Mouse (Mus musculus) neural tube, embryonic 14.5 days (tissue): ENCODE measurements around the gene Tet1. TPM values are rescaled to one million over a fixed set of nuclear protein-coding genes. Genes with fewer than 3 reads are reported as not detected.

Source experiments
- ATAC-seq: fragments of 200-750 bp; cut with Nextera tagmentation; 2 replicates; pipeline ENCODE4 v1.8.0; 2017; ENCODE audit warnings: low read depth, mild to moderate bottlenecking, moderate TSS enrichment, moderate library complexity
- H3K27ac ChIP-seq: fragments of 300-500 bp; sonication (generic); 2 replicates; pipeline ENCODE4 v1.5.1; 2014; ENCODE audit warnings: low read depth, mild to moderate bottlenecking, control low read depth, low read length, moderate library complexity, mixed read lengths
- H3K27me3 ChIP-seq: fragments of 300-500 bp; sonication (generic); 2 replicates; pipeline ENCODE4 v1.6.1; 2014; ENCODE audit warnings: low read length; ENCODE audit not compliant: control insufficient read depth, insufficient read depth
- H3K36me3 ChIP-seq: fragments of 300-500 bp; sonication (generic); 2 replicates; pipeline ENCODE4 v1.6.1; 2014; ENCODE audit warnings: low read length, mixed read lengths; ENCODE audit not compliant: control insufficient read depth, insufficient read depth
- H3K4me1 ChIP-seq: fragments of 300-500 bp; sonication (generic); 2 replicates; pipeline ENCODE4 v1.6.1; 2014; ENCODE audit warnings: low read length; ENCODE audit not compliant: control insufficient read depth, insufficient read depth
- H3K4me2 ChIP-seq: fragments of 300-500 bp; sonication (generic); 2 replicates; pipeline ENCODE4 v1.6.1; 2014; ENCODE audit warnings: mild to moderate bottlenecking, low read depth, low read length, control low read depth
- H3K4me3 ChIP-seq: fragments of 300-500 bp; sonication (generic); 2 replicates; pipeline ENCODE4 v1.5.1; 2014; ENCODE audit warnings: low read depth, low read length, control low read depth, mixed read lengths
- H3K9ac ChIP-seq: fragments of 300-500 bp; sonication (generic); replicated peaks from 2 replicates; pipeline ENCODE4 v1.6.1; 2014; ENCODE audit warnings: low read depth, mild to moderate bottlenecking, control low read depth, low read length, mixed read lengths
- H3K9me3 ChIP-seq: fragments of 300-500 bp; sonication (generic); 2 replicates; pipeline ENCODE4 v1.6.1; 2016; ENCODE audit warnings: low read length; ENCODE audit not compliant: control insufficient read depth
- WGBS: fragments of 180-500 bp; shearing (Covaris S2); extraction: QIAGEN DNeasy Blood & Tissue Kit; methylation state at CpG from one replicate; pipeline ENCODE4 v1.1.7; 2014; 5-methylcytosine and 5-hydroxymethylcytosine counted together
- polyA plus RNA-seq: library from polyadenylated mRNA; unstranded; fragments of >200 nt; fragmentation: Nextera tagmentation; extraction: Ambion mirVana; gene quantifications from 2 replicates; pipeline ENCODE4 v1.2.1, GENCODE M21; 2014

Tet1 gene
- polyA plus RNA-seq, 1 experiment from 2014 or later: 47.9 TPM

DNA sequence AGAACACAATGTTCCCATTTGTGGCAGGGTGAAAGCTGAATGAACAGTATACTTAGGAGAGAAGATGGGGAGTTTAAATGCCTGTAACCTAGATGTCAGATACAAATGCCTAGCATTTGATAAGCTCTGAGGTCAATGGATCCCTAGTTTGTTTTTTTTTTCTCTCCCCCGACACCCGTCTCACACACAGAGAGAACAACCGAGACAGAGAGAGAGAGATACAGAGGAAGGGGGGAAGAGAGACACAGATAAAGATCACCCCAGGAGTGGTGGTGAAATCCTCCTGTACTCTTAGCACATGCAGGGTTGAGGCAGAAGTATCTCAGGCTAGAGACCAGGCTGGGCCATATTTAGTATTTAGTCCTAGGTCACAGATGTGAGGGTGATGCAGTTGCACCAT, 10.2 kb upstream of the Tet1 start:
- Histone ChIP-seq H3K4me1 (no peaks in the 10 kb centered on the region; the same call in 1 of the 2 replicates), H3K9me3 (no peaks in the 10 kb centered on the region), H3K4me3 (no peak overlapping the region), H3K27ac (no peak overlapping the region), H3K9ac (no peak overlapping the region), H3K36me3 (no peaks in the 10 kb centered on the region), H3K4me2 (no peak overlapping the region), H3K27me3 (no peaks in the 10 kb centered on the region)
- no peak for ATAC-seq
- 84% methylated on average over 3 of the region's 3 CpGs for WGBS

DNA sequence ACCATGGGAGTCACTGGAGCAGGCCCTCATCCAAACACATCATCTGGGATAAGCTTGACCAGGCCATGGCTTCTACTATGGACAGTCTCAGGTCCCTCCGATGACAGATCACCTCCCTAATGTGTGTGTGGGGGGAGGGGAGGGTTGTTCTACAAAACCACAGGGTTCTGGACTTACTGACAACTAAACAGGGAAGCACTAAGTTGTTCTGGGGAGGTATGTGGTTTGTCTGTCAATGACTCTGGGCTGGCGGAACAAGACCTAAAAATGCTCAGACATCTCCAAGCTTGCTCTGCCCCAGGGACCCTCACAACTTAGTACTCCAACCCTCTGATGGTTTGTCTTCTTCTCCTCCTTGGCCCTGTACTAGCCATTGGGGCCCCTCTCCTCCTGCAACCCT, 2.3 kb upstream of the Tet1 start:
- ATAC-seq: no peak
- H3K36me3 ChIP-seq: no peaks in the 10 kb centered on the region
- no peak overlapping the region for H3K27ac ChIP-seq
- no peaks in the 10 kb centered on the region for H3K27me3 ChIP-seq
- no peak overlapping the region for H3K9ac ChIP-seq
- H3K4me3 ChIP-seq: no peak overlapping the region
- 97% methylated on average over 2 of the region's 2 CpGs for WGBS
- H3K4me1 ChIP-seq: no peaks in the 10 kb centered on the region
- no peaks in the 10 kb centered on the region for H3K9me3 ChIP-seq
- H3K4me2 ChIP-seq: no peak overlapping the region

DNA sequence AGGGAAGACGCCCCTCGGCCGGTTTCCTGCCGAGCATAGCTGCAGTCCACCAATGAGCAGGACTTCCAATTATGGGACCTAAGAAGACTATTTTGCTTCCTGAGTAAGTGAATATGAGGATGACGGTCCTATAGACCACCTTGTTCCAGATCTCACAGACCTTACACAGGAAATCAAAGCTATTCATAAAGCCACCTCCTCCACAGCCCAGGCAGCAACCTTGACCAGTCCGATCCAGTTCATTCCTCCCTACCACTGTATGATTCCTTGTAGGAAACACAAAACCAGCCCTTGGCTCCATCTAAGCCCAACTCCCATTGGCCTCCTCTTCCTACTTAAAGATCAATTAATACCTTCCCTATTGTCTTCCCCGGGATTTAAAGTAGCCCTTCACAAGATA, 2.5 kb downstream of the Tet1 start:
- Histone ChIP-seq H3K36me3 (no peaks in the 10 kb centered on the region), H3K4me1 (no peaks in the 10 kb centered on the region), H3K4me2 (no peak overlapping the region), H3K27me3 (no peaks in the 10 kb centered on the region), H3K9me3 (no peaks in the 10 kb centered on the region), H3K9ac (no peak overlapping the region), H3K4me3 (no peak overlapping the region), H3K27ac (no peak overlapping the region)
- 92% methylated on average over 7 of the region's 7 CpGs for WGBS
- no peak for ATAC-seq

DNA sequence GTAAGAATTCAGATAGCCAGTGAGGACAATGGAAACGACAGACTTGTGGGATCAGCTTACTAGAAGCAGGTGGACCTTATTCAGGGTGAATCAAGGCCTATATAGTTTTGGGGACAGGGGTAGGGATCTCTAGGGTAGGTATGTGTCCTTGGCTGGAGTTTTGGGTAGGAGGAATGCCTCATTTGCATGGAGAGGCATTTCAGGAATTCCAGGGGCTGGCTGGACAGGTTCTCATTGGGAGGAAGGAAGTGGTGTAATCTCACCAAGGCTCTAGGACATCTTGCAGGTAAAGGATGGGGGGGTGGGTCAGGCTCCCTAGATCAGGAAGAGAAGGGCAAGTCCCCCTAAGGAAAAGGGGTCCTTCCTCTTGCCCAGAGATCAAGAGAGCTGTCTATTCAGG, 6.0 kb downstream of the Tet1 start:
- Histone ChIP-seq H3K4me3 (no peak overlapping the region), H3K36me3 (no peaks in the 10 kb centered on the region), H3K27me3 (no peaks in the 10 kb centered on the region), H3K9me3 (no peaks in the 10 kb centered on the region), H3K9ac (no peak overlapping the region), H3K4me2 (no peak overlapping the region), H3K4me1 (no peaks in the 10 kb centered on the region), H3K27ac (no peak overlapping the region)
- ATAC-seq: no peak
- 61% methylated on average over 1 of the region's 1 CpGs for WGBS

DNA sequence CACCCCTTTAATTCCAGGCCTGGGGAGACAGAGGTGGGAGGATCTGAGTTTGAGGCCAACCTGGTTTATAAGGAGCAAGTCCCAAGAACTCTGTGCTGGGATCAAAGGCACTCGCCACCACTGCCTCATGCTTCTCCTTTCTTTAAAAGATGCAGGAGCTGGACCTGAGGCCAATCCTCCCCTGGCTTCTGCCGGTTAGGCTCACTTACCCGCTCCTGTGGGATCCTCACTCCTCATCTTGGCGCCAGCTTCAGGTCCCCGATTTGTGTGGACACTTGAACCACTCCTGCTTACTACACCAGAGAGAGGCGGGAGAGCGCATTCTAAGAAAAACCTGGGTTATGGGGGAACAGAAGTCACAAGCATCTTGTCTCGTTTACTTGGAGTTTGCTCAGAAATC, 7.0 kb downstream of the Tet1 start:
- 51% methylated on average over 8 of the region's 8 CpGs for WGBS
- Histone ChIP-seq H3K9ac (no peak overlapping the region), H3K4me3 (no peak overlapping the region), H3K9me3 (no peaks in the 10 kb centered on the region), H3K4me1 (no peaks in the 10 kb centered on the region), H3K27ac (no peak overlapping the region), H3K36me3 (no peaks in the 10 kb centered on the region), H3K27me3 (no peaks in the 10 kb centered on the region), H3K4me2 (no peak overlapping the region)
- no peak for ATAC-seq

DNA sequence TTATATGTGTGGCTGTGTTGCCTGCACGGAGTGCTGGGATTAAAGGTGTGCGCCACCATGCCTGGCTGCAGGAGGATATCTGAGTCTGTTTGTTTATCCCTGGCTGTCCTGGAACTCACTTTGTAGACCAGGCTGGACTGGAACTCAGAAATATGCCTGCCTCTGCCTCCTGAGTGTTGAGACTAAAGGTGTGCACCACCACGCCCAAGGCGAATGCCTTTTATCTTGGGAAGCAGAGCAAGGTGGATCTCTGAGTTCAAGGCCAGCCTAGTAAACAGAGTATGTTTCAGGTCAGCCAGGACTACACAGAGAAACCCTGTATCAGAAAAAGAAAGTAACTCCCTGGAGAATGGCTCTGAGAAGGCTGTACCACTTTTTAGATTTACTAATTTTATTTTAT, 8.7 kb downstream of the Tet1 start:
- Histone ChIP-seq H3K27ac (no peak overlapping the region), H3K9me3 (no peaks in the 10 kb centered on the region), H3K36me3 (no peaks in the 10 kb centered on the region), H3K9ac (no peak overlapping the region), H3K4me2 (no peak overlapping the region), H3K27me3 (no peaks in the 10 kb centered on the region), H3K4me3 (no peak overlapping the region), H3K4me1 (no peaks in the 10 kb centered on the region)
- no peak for ATAC-seq
- 97% methylated on average over 4 of the region's 4 CpGs for WGBS

DNA sequence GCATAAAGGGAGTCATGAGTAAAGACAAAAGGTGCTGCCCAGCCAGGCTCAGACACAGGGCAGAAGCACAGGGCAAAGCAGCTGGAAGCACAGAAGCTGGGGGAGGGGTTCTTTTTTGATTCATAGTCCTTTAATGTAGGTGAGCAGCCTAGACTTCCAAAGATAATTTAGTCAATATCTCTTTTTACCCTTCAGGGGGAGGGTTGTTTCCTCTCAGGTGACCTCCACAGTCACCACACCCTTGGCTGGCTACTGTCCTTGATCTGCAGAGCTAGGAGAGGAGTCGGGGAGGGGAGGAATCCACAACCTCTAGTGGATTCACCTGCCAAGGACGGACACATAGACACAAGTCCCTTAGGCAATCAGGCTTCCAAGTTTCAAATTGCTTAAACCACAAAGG, 10.7 kb downstream of the Tet1 start:
- H3K4me2 ChIP-seq: no peak overlapping the region
- ATAC-seq: no peak
- H3K9me3 ChIP-seq: no peaks in the 10 kb centered on the region
- no peak overlapping the region for H3K9ac ChIP-seq
- H3K4me1 ChIP-seq: no peaks in the 10 kb centered on the region
- 87% methylated on average over 2 of the region's 2 CpGs for WGBS
- no peak overlapping the region for H3K27ac ChIP-seq
- no peaks in the 10 kb centered on the region for H3K36me3 ChIP-seq
- H3K27me3 ChIP-seq: no peaks in the 10 kb centered on the region
- H3K4me3 ChIP-seq: no peak overlapping the region

DNA sequence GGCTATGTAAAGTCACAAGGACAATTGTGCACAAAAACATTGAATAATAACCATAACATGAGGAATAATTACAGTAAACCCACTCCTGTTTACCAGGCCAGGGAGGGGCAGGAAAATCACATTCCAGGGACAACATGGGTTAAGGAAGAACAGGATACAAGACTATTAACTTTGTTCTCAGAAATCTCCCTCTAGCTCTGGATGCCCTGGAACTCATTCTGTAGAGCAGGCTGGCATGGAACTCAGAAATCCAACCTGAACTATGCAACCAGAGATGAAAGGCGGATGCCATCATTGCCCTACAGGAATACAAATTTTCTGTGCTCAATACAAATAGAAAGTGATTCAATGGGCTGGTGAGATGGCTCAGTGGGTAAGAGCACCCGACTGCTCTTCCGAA, 11.4 kb downstream of the Tet1 start:
- Histone ChIP-seq H3K9me3 (no peaks in the 10 kb centered on the region), H3K36me3 (no peaks in the 10 kb centered on the region), H3K4me2 (no peak overlapping the region), H3K4me1 (no peaks in the 10 kb centered on the region), H3K27ac (no peak overlapping the region), H3K27me3 (no peaks in the 10 kb centered on the region), H3K4me3 (no peak overlapping the region), H3K9ac (no peak overlapping the region)
- WGBS: 97% methylated on average over 3 of the region's 3 CpGs
- no peak for ATAC-seq

DNA sequence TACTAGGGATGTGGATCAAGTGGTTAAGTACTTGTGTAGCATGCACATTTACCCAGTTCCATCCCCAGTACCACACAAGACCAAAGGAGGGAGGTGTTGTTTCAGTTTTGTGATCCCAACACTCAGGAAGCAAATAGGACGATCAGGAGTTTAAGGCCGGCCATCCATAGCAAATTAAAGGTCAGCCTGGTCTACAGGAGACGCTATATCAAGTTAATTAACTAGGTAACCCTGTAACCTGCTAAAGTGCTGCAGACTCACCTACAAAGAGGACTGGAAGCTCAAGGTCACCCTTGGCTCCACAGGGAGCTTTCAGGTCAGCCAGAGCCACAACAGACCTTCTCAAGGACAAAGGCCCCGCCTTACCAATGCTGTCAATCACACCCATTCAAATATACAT, 12.0 kb downstream of the Tet1 start:
- WGBS: 83% methylated on average over 4 of the region's 4 CpGs
- no peaks in the 10 kb centered on the region for H3K27me3 ChIP-seq
- H3K27ac ChIP-seq: no peak overlapping the region
- H3K4me1 ChIP-seq: no peaks in the 10 kb centered on the region
- no peak overlapping the region for H3K9ac ChIP-seq
- no peaks in the 10 kb centered on the region for H3K9me3 ChIP-seq
- no peak for ATAC-seq
- H3K36me3 ChIP-seq: no peaks in the 10 kb centered on the region
- no peak overlapping the region for H3K4me3 ChIP-seq
- no peak overlapping the region for H3K4me2 ChIP-seq

DNA sequence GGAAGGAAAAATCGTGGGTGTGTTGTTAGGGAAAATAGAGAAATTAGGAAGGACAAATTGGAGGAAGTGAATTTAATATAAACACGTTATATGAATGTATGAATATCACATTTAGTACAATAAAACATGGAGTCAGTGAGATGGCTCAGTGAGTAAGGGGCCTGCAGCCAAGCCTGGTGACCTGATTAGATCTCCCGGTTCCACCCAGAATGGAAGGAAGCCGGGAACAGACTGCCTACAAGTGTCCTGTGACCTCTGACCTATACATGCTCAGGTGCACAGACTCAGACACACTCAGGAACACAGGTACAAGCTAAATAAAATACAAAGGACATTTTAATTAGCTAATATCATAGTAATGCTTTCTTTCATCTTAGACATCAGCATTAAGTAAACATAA, 12.8 kb downstream of the Tet1 start:
- Histone ChIP-seq H3K36me3 (no peaks in the 10 kb centered on the region), H3K4me2 (no peak overlapping the region)
- ATAC-seq: no peak

More for the DNA sequence above, 12.8 kb downstream of the Tet1 start:
- no peak overlapping the region for H3K4me3 ChIP-seq
- no peaks in the 10 kb centered on the region for H3K4me1 ChIP-seq
- no peaks in the 10 kb centered on the region for H3K9me3 ChIP-seq
- no peak overlapping the region for H3K27ac ChIP-seq
- H3K27me3 ChIP-seq: no peaks in the 10 kb centered on the region
- 79% methylated on average over 4 of the region's 4 CpGs for WGBS
- no peak overlapping the region for H3K9ac ChIP-seq
